In the genomic region with DNA sequence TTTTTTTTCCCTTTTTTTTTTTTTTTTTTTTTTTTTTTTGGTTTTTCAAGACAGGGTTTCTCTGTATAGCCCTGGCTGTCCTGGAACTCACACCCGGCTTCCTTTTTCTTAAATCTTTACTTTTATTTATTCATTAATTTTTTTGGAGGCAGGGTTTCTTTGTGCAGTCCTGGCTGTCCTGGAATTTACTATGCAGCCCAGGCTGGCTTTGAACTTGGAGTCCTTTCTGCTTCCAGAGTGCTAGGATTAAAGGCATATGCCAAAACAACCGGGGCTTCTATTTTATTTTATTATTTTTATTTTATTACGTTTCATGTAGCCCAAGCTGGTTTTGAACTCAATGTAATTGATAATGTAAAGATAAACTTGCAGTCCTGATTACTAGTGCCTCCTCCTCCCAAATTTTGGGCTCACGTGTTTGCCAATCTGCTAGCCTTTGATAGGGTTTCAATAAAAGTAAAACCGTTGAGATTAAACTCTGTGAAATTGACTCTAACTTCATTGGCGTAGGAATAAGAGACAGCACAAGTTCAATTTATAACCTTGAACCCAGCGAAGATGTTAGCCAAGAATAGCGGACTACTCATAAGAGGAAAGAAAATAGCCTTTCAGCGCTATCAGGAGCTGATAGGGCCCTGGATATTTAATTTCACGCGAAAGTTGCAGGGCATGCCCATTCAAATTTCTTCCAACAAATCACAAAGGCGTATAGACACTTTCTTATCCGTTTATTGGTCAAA, we compare ENCODE assay signal across 8 mouse cellular contexts. TPM values are rescaled to one million over a fixed set of nuclear protein-coding genes. Genes with fewer than 3 reads are reported as not detected.
DNase-seq lines count a peak whose midpoint lies in the region; ATAC-seq and TF ChIP-seq lines count a peak whose summit lies in the region.

No protein-coding gene starts in this region.

- peak overlapping the region; percentile 35 for H3ac ChIP-seq in C2C12 (ENCODE audit: control insufficient read depth, insufficient read length, low read depth)

- peak overlapping the region; percentile 99 for H3K4me3 ChIP-seq in erythroblast, embryonic 14.5 days (replicated peaks)
- no peak overlapping the region for H3K4me3 ChIP-seq in C2C12 (ENCODE audit: insufficient read depth, poor library complexity, severe bottlenecking)
- peak overlapping the region; percentile 27 for H3K4me3 ChIP-seq in forebrain, embryonic 16.5 days (replicated peaks; ENCODE audit: low read length)
- peak overlapping the region; percentile 25 to 83; a peak in 3 of 4 replicates for H3K4me3 ChIP-seq in liver, embryonic 14.5 days (ENCODE audit: insufficient read depth in 1 of 2, low read depth in 2 of 2, low read length in 2 of 2)

- no peak overlapping the region for H3K27ac ChIP-seq in forebrain, embryonic 16.5 days (ENCODE audit: low read length)
- H3K27ac ChIP-seq in liver, embryonic 14.5 days: peak overlapping the region; percentile 83

- no peaks in the 10 kb centered on the region for H3K27me3 ChIP-seq in erythroblast, embryonic 14.5 days (ENCODE audit: control insufficient read depth)
- H3K27me3 ChIP-seq in C2C12 (ENCODE audit: control insufficient read depth, insufficient read depth, insufficient read length): no peaks in the 10 kb centered on the region
- no peaks in the 10 kb centered on the region for H3K27me3 ChIP-seq in forebrain, embryonic 16.5 days (replicated peaks; ENCODE audit: control insufficient read depth, insufficient read depth, low read length)
- H3K27me3 ChIP-seq in liver, embryonic 14.5 days (ENCODE audit: control insufficient read depth, insufficient read depth, low read length): no peaks in the 10 kb centered on the region

- ATAC-seq in erythroblast, adult 5-6 weeks (replicated peaks; ENCODE audit: low FRiP score, poor library complexity, severe bottlenecking): no peak
- ATAC-seq in forebrain, embryonic 16.5 days: no peak
- ATAC-seq in liver, embryonic 14.5 days (ENCODE audit: insufficient read depth): peak; percentile 9

- H3K4me2 ChIP-seq in forebrain, embryonic 16.5 days (ENCODE audit: low read length): peak overlapping the region; percentile 50
- H3K4me2 ChIP-seq in liver, embryonic 14.5 days (ENCODE audit: low read depth): peak overlapping the region; percentile 85

- peaks cover 51% of the 10 kb centered on the region for H3K79me2 ChIP-seq in C2C12 (ENCODE audit: control insufficient read depth, insufficient read depth)

- peaks cover 37% of the 10 kb centered on the region for H3K4me1 ChIP-seq in erythroblast, embryonic 14.5 days (ENCODE audit: control insufficient read depth)
- H3K4me1 ChIP-seq in forebrain, embryonic 16.5 days (replicated peaks; ENCODE audit: control insufficient read depth, insufficient read depth, low read length): peaks cover 17% of the 10 kb centered on the region
- H3K4me1 ChIP-seq in liver, embryonic 14.5 days (replicated peaks; ENCODE audit: control insufficient read depth in 2 of 2, insufficient read depth in 2 of 2, low read length in 1 of 2): peaks cover 11 to 23% of the 10 kb centered on the region in 2 experiments

- 11% methylated on average over 13 of the region's 13 CpGs for WGBS in forebrain, embryonic 16.5 days
- 8% methylated on average over 13 of the region's 13 CpGs for WGBS in liver, embryonic 14.5 days (ENCODE audit: insufficient replicate concordance)

- H3K9me3 ChIP-seq in erythroblast, embryonic 14.5 days (ENCODE audit: control insufficient read depth, low read length): no peaks in the 10 kb centered on the region
- H3K9me3 ChIP-seq in forebrain, embryonic 16.5 days (ENCODE audit: control insufficient read depth, low read length): no peaks in the 10 kb centered on the region
- no peaks in the 10 kb centered on the region for H3K9me3 ChIP-seq in liver, embryonic 14.5 days (ENCODE audit: control insufficient read depth, low read length)

- no peak overlapping the region for H3K9ac ChIP-seq in forebrain, embryonic 16.5 days (replicated peaks; ENCODE audit: low read depth, low read length)
- peak overlapping the region; percentile 64 for H3K9ac ChIP-seq in liver, embryonic 14.5 days (replicated peaks)

- DNase-seq in liver, embryonic 14.5 days (ENCODE audit: low read depth in 3 of 3, low spot score in 3 of 3): no peak
- no peak for DNase-seq in adrenal gland, postnatal 10 days
- DNase-seq in layer of hippocampus, adult 8-10 months (ENCODE audit: low spot score in 2 of 2): no peak
- DNase-seq in embryo, embryonic 11 days: no peak

- H3K79me3 ChIP-seq in C2C12 (ENCODE audit: low read depth): peaks cover 39% of the 10 kb centered on the region

- no peak for TF ChIP-seq CTCF in C2C12 (IDR thresholded peaks at IDR 0.05; ENCODE audit: control insufficient read depth, insufficient read depth, insufficient read length)
- no peak for TF ChIP-seq CTCF in liver, embryonic 14.5 days (IDR thresholded peaks at IDR 0.05; ENCODE audit: low read depth)

- H3K36me3 ChIP-seq in erythroblast, embryonic 14.5 days (ENCODE audit: control insufficient read depth): peaks cover 34% of the 10 kb centered on the region
- H3K36me3 ChIP-seq in C2C12 (ENCODE audit: control insufficient read depth, insufficient read depth): peaks cover 33% of the 10 kb centered on the region
- peaks cover 4% of the 10 kb centered on the region for H3K36me3 ChIP-seq in forebrain, embryonic 16.5 days (ENCODE audit: control insufficient read depth, insufficient read depth)
- H3K36me3 ChIP-seq in liver, embryonic 14.5 days (replicated peaks; ENCODE audit: control insufficient read depth, insufficient read depth, low read depth): peaks cover 33% of the 10 kb centered on the region

- TF ChIP-seq EP300 in liver, embryonic 14.5 days (IDR thresholded peaks at IDR 0.05; ENCODE audit: low read depth): no peak

TF ChIP-seq in C2C12, 6 proteins besides CTCF, POLR2A, EP300 and RAD21:
- TF ChIP-seq USF1 (IDR thresholded peaks at IDR 0.05; ENCODE audit: low read depth) (no peak), CEBPB (IDR thresholded peaks at IDR 0.05; ENCODE audit: low read depth) (no peak), MYOD1 (IDR thresholded peaks at IDR 0.05; ENCODE audit: control insufficient read depth, insufficient read length, low read depth) (no peak), MAX (IDR thresholded peaks at IDR 0.05) (no peak)

RNA-seq across cellular contexts. Expression of gene Sfpq, which starts 0.5 kb away (rescaled TPM):
- 18.9 and 22.2 TPM in 2 replicates for polyA plus RNA-seq in erythroblast, embryonic 14.5 days (2012)
- total RNA-seq in erythroblast, adult 5-6 weeks (2015; ENCODE audit: low replicate concordance): 235 and 246 TPM in 2 replicates
- total RNA-seq in erythroblast, adult 5-6 weeks (2017; ENCODE audit: low replicate concordance): 508 and 629 TPM in 2 replicates
- polyA plus RNA-seq in C2C12 (2012; fragmentation: generic; extraction: Trizol): 147 TPM
- polyA plus RNA-seq in forebrain, embryonic 16.5 days (2015; fragmentation: Nextera tagmentation; extraction: Ambion mirVana): 86.8 and 96.0 TPM in 2 replicates
- 36.8 and 89.3 TPM in 2 replicates for polyA plus RNA-seq in liver, embryonic 14.5 days (2012; rRNA removed)
- 34.6 and 35.5 TPM in 2 replicates for polyA plus RNA-seq in liver, embryonic 14.5 days (2014; fragmentation: Nextera tagmentation; extraction: Ambion mirVana)
- total RNA-seq in adrenal gland, postnatal 10 days (2021): 100 to 1,000 TPM; 204 to 244 TPM
- total RNA-seq in layer of hippocampus, adult 8-10 months (2022): 100 to 1,000 TPM; 208 to 316 (median 265) TPM

RNA-seq across cellular contexts. Expression of gene Zmym1, which starts 40.4 kb away (rescaled TPM):
- 0.02 and 0.03 TPM in 2 replicates for polyA plus RNA-seq in erythroblast, embryonic 14.5 days (2012)
- total RNA-seq in erythroblast, adult 5-6 weeks (2015; ENCODE audit: low replicate concordance): 8.2 and 12.7 TPM in 2 replicates
- total RNA-seq in erythroblast, adult 5-6 weeks (2017; ENCODE audit: low replicate concordance): 23.1 and 25.7 TPM in 2 replicates
- 4.1 TPM for polyA plus RNA-seq in C2C12 (2012; fragmentation: generic; extraction: Trizol)
- 32.1 and 37.5 TPM in 2 replicates for polyA plus RNA-seq in forebrain, embryonic 16.5 days (2015; fragmentation: Nextera tagmentation; extraction: Ambion mirVana)
- 2.0 and 4.0 TPM in 2 replicates for polyA plus RNA-seq in liver, embryonic 14.5 days (2012; rRNA removed)
- polyA plus RNA-seq in liver, embryonic 14.5 days (2014; fragmentation: Nextera tagmentation; extraction: Ambion mirVana): 9.8 and 10.2 TPM in 2 replicates
- 1 to 10 TPM; 6.4 to 8.5 TPM for total RNA-seq in adrenal gland, postnatal 10 days (2021)
- total RNA-seq in layer of hippocampus, adult 8-10 months (2022): 10 to 100 TPM; 10.6 to 20.5 (median 14.6) TPM

RNA-seq across cellular contexts. Expression of gene Zmym4, which starts 52.6 kb away (rescaled TPM):
- 0.01 and 0.03 TPM in 2 replicates for polyA plus RNA-seq in erythroblast, embryonic 14.5 days (2012)
- total RNA-seq in erythroblast, adult 5-6 weeks (2015; ENCODE audit: low replicate concordance): 11.7 and 12.1 TPM in 2 replicates
- total RNA-seq in erythroblast, adult 5-6 weeks (2017; ENCODE audit: low replicate concordance): 7.5 and 9.6 TPM in 2 replicates
- polyA plus RNA-seq in C2C12 (2012; fragmentation: generic; extraction: Trizol): 6.7 TPM
- polyA plus RNA-seq in forebrain, embryonic 16.5 days (2015; fragmentation: Nextera tagmentation; extraction: Ambion mirVana): 30.6 and 31.1 TPM in 2 replicates
- polyA plus RNA-seq in liver, embryonic 14.5 days (2012; rRNA removed): 2.3 and 2.8 TPM in 2 replicates
- 2.6 and 3.2 TPM in 2 replicates for polyA plus RNA-seq in liver, embryonic 14.5 days (2014; fragmentation: Nextera tagmentation; extraction: Ambion mirVana)
- 10 to 100 TPM; 33.1 to 47.3 TPM for total RNA-seq in adrenal gland, postnatal 10 days (2021)
- total RNA-seq in layer of hippocampus, adult 8-10 months (2022): 10 to 100 TPM; 52.0 to 64.4 (median 55.9) TPM

RNA-seq across cellular contexts. Expression of gene Zmym6, which starts 56.6 kb away (rescaled TPM):
- 0.02 TPM in 1 of 2 replicates, not detected in the other for polyA plus RNA-seq in erythroblast, embryonic 14.5 days (2012)
- 0.19 and 1.9 TPM in 2 replicates for total RNA-seq in erythroblast, adult 5-6 weeks (2015; ENCODE audit: low replicate concordance)
- 3.1 and 3.3 TPM in 2 replicates for total RNA-seq in erythroblast, adult 5-6 weeks (2017; ENCODE audit: low replicate concordance)
- not detected for polyA plus RNA-seq in C2C12 (2012; fragmentation: generic; extraction: Trizol)
- 36.3 and 38.8 TPM in 2 replicates for polyA plus RNA-seq in forebrain, embryonic 16.5 days (2015; fragmentation: Nextera tagmentation; extraction: Ambion mirVana)
- 3.1 and 3.7 TPM in 2 replicates for polyA plus RNA-seq in liver, embryonic 14.5 days (2012; rRNA removed)
- polyA plus RNA-seq in liver, embryonic 14.5 days (2014; fragmentation: Nextera tagmentation; extraction: Ambion mirVana): 1.9 TPM in 2 replicates
- 10 to 100 TPM; 12.7 to 18.7 TPM for total RNA-seq in adrenal gland, postnatal 10 days (2021)
- 10 to 100 TPM; 36.7 to 50.5 (median 39.0) TPM for total RNA-seq in layer of hippocampus, adult 8-10 months (2022)
